Mouse (Mus musculus) embryonic facial prominence, embryonic 13.5 days (tissue): ENCODE data around the gene Asprv1. TPM values are rescaled to one million over a fixed set of nuclear protein-coding genes. Genes with fewer than 3 reads are reported as not detected.

Experiments
- ATAC-seq: fragments of 200-750 bp; cut with Nextera tagmentation; 2 replicates; pipeline ENCODE4 v1.8.0; 2017; ENCODE audit warnings: low read depth; ENCODE audit not compliant: insufficient number of reproducible peaks, insufficient read depth, low FRiP score, low TSS enrichment
- H3K27ac ChIP-seq: fragments of 300-500 bp; sonication (generic); 2 replicates; pipeline ENCODE4 v1.5.1; 2015; ENCODE audit warnings: moderate library complexity, mild to moderate bottlenecking, inconsistent platforms
- H3K27me3 ChIP-seq: fragments of 300-500 bp; sonication (generic); 2 replicates; pipeline ENCODE4 v1.6.1; 2015; ENCODE audit warnings: mild to moderate bottlenecking, inconsistent platforms
- H3K36me3 ChIP-seq: fragments of 300-500 bp; sonication (generic); 2 replicates; pipeline ENCODE4 v1.6.1; 2015; ENCODE audit warnings: mild to moderate bottlenecking, inconsistent platforms
- H3K4me1 ChIP-seq: fragments of 300-500 bp; sonication (generic); 2 replicates; pipeline ENCODE4 v1.6.1; 2015; ENCODE audit warnings: inconsistent platforms
- H3K4me2 ChIP-seq: fragments of 300-500 bp; sonication (generic); 2 replicates; pipeline ENCODE4 v1.6.1; 2015; ENCODE audit warnings: moderate library complexity, mild to moderate bottlenecking, inconsistent platforms
- H3K4me3 ChIP-seq: fragments of 300-500 bp; sonication (generic); 2 replicates; pipeline ENCODE4 v1.5.1; 2015; ENCODE audit warnings: mild to moderate bottlenecking, inconsistent platforms
- H3K9ac ChIP-seq: fragments of 300-500 bp; sonication (generic); 2 replicates; pipeline ENCODE4 v1.6.1; 2015; ENCODE audit warnings: mild to moderate bottlenecking, inconsistent platforms
- H3K9me3 ChIP-seq: fragments of 300-500 bp; sonication (generic); 2 replicates; pipeline ENCODE4 v1.6.1; 2016; ENCODE audit warnings: inconsistent platforms
- WGBS: fragments of 180-500 bp; shearing (Covaris S2); methylation state at CpG from one replicate; pipeline ENCODE4 v1.1.7; 2015; ENCODE audit warnings: mixed read lengths; 5-methylcytosine and 5-hydroxymethylcytosine counted together
- polyA plus RNA-seq: library from polyadenylated mRNA; unstranded; fragments of >200 nt; fragmentation: Nextera tagmentation; extraction: Ambion mirVana; gene quantifications from 2 replicates; pipeline ENCODE4 v1.2.1, GENCODE M21; 2015

Asprv1 gene
- polyA plus RNA-seq, 1 experiment from 2014 or later, result 13.4 TPM

DNA sequence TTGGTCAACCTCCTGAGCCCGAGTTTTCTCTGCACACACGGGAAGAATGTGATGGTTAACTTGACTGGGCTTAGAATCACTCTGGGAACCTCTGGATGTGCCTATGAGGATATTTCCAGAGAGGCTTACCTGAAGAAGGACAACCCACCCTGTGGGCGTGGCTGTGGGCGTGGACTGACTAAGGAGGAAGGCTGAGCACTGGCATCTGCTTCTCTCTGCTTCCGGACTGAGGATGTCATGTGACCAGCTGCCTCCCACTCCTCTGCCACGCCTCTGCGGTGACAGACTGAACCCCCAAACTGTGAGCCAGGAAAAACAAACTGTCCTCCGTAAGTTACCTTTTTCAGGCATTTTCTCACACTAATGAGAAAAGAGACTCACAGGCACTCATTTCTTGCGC is 33.3 kb upstream of the Asprv1 start:
- no peak for ATAC-seq

DNA sequence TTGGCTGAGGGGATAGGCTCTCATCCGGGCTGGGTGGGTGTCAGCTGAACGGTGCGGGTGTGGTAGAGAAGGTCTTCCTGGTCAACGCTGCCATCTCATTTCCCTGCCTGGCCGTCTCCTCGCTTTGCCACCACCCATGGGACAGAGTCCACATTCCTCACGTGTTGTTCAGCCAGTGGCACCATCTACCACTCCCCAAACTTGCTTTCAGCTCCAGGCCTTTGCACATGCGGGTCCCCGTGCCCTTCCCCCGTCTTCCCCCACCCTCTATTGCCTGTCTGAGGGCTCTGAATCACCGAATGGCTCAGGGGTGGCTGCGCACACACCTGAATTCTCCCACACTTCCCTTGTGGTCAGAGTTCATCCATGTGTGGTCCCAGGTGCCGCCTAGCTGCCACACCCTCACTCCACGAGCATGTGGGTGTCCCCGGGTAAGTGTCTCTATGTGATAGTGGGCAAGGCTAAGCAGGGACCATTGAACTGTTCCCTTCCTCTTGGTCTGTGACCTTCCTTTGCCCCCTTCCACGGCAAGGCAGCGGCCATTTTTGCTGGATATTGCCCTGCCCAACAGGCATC is 32.0 kb upstream of the Asprv1 start:
- H3K27ac ChIP-seq, result no peak overlapping the region
- no peak overlapping the region for H3K4me3 ChIP-seq
- WGBS, result 82% methylated on average over 17 of the region's 17 CpGs
- no peaks in the 10 kb centered on the region for H3K36me3 ChIP-seq
- H3K4me2 ChIP-seq, result no peak overlapping the region
- H3K9ac ChIP-seq, result no peak overlapping the region
- H3K4me1 ChIP-seq, result peaks cover 15% of the 10 kb centered on the region
- H3K9me3 ChIP-seq, result no peaks in the 10 kb centered on the region
- ATAC-seq, result no peak
- no peaks in the 10 kb centered on the region for H3K27me3 ChIP-seq

More for the DNA sequence above, 33.3 kb upstream of the Asprv1 start:
- Histone ChIP-seq H3K9ac (no peak overlapping the region), H3K36me3 (no peaks in the 10 kb centered on the region), H3K4me1 (peaks cover 8% of the 10 kb centered on the region), H3K4me3 (peak overlapping the region; percentile 11), H3K4me2 (peak overlapping the region; percentile 7), H3K27me3 (no peaks in the 10 kb centered on the region), H3K9me3 (no peaks in the 10 kb centered on the region), H3K27ac (no peak overlapping the region)
- 14% methylated on average over 9 of the region's 9 CpGs for WGBS

DNA sequence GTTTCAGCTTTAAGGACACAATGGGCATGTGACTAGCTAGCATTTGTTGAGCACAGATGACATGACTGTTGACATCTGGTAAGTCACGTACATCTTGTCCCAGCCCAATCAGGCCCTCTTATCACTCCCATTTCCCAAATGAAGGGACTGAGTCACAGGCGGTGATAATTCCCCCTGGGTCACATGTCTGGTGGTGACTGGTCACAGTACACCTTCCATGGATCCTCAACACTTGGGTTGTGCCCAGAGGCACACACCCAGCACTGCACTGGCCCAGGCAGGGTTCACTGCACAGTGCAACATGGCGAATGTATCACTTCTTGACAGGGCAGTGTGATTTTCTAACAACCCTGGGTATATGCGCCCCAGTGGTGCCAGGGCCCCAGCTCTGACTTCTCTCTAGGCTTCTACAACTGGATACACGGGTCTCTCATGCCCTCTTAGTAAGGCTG is 29.2 kb upstream of the Asprv1 start:
- H3K27ac ChIP-seq, result no peak overlapping the region
- WGBS, result 71% methylated on average over 5 of the region's 5 CpGs
- no peak for ATAC-seq

DNA sequence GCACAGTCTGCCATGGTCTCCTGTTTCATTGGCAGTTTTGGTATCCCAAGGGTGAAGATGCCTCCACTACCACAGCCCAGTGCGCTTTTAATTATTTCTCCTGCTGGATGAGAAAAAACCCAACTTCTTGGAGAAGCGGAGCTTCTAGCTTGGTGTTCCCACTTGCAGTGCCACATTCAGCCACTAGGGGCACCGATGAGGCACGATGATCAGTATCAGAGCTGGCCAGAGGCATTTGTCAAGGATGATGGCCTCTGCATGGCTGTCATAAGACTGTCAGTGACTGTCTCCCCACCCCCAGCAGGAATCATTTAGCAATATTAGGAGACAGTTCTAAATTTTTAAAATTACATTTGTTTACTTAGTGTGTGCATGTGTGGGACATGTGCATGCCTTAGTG is 28.8 kb upstream of the Asprv1 start:
- WGBS, result 18% methylated on average over 4 of the region's 4 CpGs
- Histone ChIP-seq H3K27me3 (no peaks in the 10 kb centered on the region), H3K4me1 (peaks cover 15% of the 10 kb centered on the region), H3K9me3 (no peaks in the 10 kb centered on the region), H3K4me3 (no peak overlapping the region), H3K4me2 (no peak overlapping the region), H3K9ac (no peak overlapping the region), H3K36me3 (no peaks in the 10 kb centered on the region), H3K27ac (peak overlapping the region; percentile 66)
- ATAC-seq, result no peak

More for the DNA sequence above, 29.2 kb upstream of the Asprv1 start:
- Histone ChIP-seq H3K9me3 (no peaks in the 10 kb centered on the region), H3K4me2 (no peak overlapping the region), H3K9ac (no peak overlapping the region), H3K27me3 (no peaks in the 10 kb centered on the region), H3K4me1 (peaks cover 15% of the 10 kb centered on the region), H3K36me3 (no peaks in the 10 kb centered on the region), H3K4me3 (no peak overlapping the region)

DNA sequence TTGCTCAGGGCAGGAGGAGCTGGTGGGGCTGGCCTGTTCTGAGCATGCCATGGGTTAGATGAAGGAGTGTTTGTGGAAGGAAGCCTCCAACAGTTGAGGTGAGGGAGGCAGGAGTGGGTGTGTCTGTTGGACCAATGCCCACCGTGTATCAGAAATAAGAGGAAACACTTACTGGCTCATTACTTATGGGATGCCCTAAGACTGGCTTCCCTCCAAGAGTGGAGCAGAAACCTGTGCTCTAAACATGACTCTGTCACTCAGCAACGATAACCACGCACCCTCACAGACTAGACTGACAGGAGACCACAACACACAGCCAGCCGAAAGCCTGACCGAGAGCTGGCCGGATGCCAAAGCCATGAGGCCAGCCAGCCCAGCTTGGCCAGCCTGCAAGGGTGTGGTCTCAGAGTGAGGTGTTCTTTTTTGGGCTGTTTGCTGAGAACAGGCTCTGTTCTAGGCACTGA is 28.0 kb upstream of the Asprv1 start:
- no peaks in the 10 kb centered on the region for H3K9me3 ChIP-seq
- no peak overlapping the region for H3K4me2 ChIP-seq
- H3K27me3 ChIP-seq, result no peaks in the 10 kb centered on the region
- H3K4me3 ChIP-seq, result no peak overlapping the region
- no peak overlapping the region for H3K9ac ChIP-seq
- WGBS, result 47% methylated on average over 6 of the region's 6 CpGs
- peak; percentile 73; the same call in 1 of the 2 replicates for ATAC-seq
- peaks cover 15% of the 10 kb centered on the region for H3K4me1 ChIP-seq
- H3K27ac ChIP-seq, result peak overlapping the region; percentile 66
- no peaks in the 10 kb centered on the region for H3K36me3 ChIP-seq

DNA sequence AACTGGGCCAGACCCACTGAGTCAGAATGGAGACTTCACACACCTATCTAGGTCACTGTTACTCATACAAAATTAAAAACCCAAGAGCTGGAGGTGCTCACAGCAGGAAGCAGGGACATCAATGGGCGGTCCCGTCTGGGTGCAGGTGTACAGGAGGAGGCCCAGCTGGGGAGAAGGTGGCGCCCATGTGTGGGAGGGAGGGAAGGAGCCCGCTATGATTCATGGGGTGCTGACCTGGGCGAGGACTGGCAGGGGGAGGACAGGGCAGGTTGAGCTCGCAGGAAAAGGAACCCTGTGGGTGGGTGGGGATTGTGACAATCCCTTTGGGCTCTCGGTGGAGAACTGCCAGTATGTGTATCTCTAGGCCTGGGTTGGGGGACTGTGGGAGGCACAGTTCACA is 22.7 kb upstream of the Asprv1 start:
- Histone ChIP-seq H3K4me1 (peaks cover 2% of the 10 kb centered on the region), H3K4me2 (no peak overlapping the region), H3K9me3 (no peaks in the 10 kb centered on the region), H3K27me3 (no peaks in the 10 kb centered on the region), H3K36me3 (no peaks in the 10 kb centered on the region), H3K9ac (no peak overlapping the region), H3K4me3 (no peak overlapping the region), H3K27ac (no peak overlapping the region)
- WGBS, result 65% methylated on average over 7 of the region's 7 CpGs
- ATAC-seq, result no peak

DNA sequence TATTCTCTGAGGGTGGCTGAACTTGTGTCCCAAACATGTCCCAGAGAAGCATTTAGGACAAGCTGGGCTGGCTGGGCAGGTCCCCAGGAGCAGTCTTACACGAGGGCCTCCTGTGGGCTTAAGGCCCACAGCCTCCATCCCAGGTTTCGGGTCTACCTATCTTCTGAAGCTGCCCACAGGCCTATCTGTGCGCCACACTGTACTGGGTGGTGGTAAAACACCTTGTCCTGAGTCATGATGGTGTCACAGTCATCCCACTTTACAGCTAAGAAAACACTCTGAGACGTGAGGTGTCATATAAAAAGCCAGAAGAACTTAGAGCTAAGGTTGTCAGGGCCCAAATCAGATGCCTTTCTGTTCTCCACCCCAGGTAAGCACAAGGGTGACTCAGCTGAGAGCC is 21.7 kb upstream of the Asprv1 start:
- 78% methylated on average over 4 of the region's 4 CpGs for WGBS
- no peaks in the 10 kb centered on the region for H3K36me3 ChIP-seq

DNA sequence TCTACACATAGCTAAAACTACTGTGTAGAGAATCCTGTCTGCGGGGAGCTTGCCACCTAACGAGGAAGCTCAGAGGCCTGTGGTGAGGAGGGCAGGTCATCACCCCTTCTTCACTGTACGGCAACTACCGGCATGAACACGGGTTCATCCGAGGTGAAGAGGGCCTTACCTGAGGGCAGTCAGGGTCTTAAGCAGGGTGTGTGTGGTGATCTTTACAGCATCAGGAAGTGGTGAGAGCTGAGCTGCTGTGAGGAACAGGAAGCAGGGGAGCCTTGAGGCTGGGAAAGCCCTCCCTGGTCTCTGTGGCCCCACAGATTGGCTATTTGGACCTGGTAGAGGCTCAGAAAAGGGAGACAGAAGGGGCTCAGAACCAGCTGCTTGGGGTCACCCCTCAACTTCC is 20.5 kb upstream of the Asprv1 start:
- Histone ChIP-seq H3K4me1 (no peaks in the 10 kb centered on the region), H3K36me3 (no peaks in the 10 kb centered on the region), H3K27ac (no peak overlapping the region), H3K4me2 (no peak overlapping the region), H3K9me3 (no peaks in the 10 kb centered on the region), H3K27me3 (no peaks in the 10 kb centered on the region), H3K4me3 (no peak overlapping the region), H3K9ac (no peak overlapping the region)
- WGBS, result 77% methylated on average over 6 of the region's 6 CpGs
- no peak for ATAC-seq

More for the DNA sequence above, 21.7 kb upstream of the Asprv1 start:
- no peak for ATAC-seq
- no peak overlapping the region for H3K4me2 ChIP-seq
- no peaks in the 10 kb centered on the region for H3K9me3 ChIP-seq
- H3K4me3 ChIP-seq, result no peak overlapping the region
- H3K27me3 ChIP-seq, result no peaks in the 10 kb centered on the region
- H3K4me1 ChIP-seq, result no peaks in the 10 kb centered on the region
- H3K27ac ChIP-seq, result no peak overlapping the region
- H3K9ac ChIP-seq, result no peak overlapping the region

DNA sequence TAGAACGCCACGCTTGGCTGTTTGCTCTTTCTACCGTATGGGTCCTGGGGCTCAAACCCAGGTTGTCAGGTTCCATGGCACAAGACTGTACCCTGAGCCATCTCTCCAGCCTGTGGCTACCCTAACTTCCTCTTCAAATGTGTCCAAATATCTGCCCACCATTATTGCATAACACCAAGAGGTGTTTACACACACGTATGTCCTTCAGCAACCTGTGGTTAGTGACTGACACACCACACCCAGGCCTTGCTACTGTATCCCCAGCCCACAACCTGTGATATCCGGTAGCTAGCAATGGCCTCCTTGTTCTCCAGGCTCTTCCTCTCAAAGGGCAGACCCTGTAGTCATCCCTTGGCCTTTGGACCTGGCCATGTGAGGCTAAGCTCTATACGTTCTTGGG is 18.7 kb upstream of the Asprv1 start:
- WGBS, result 88% methylated on average over 6 of the region's 6 CpGs
- H3K27me3 ChIP-seq, result no peaks in the 10 kb centered on the region
- no peak overlapping the region for H3K27ac ChIP-seq
- no peak overlapping the region for H3K4me2 ChIP-seq
- H3K4me1 ChIP-seq, result no peaks in the 10 kb centered on the region
- H3K4me3 ChIP-seq, result no peak overlapping the region
- H3K9me3 ChIP-seq, result no peaks in the 10 kb centered on the region
- H3K36me3 ChIP-seq, result no peaks in the 10 kb centered on the region
- H3K9ac ChIP-seq, result no peak overlapping the region
- ATAC-seq, result no peak

DNA sequence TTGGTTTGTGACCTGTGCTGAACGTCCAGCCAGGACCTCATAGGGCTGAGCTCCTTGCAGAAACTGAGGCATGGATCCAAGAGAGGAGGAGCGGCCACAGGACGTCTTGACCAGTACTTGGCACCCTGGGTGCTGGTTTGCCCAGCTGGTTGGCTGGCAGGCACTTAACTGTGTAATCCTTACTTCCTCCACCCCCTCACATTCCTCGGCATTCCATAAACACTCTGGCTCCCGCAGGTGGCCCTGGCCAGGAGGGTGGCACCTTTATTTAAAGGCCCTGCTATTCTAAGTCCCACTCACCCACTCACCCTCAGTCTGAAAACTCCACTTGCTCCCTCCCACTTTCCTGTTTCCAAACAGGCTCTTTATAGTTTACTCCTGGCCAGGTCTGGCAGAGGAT is 17.2 kb upstream of the Asprv1 start:
- Histone ChIP-seq H3K9ac (no peak overlapping the region), H3K27ac (no peak overlapping the region), H3K9me3 (no peaks in the 10 kb centered on the region), H3K27me3 (no peaks in the 10 kb centered on the region), H3K4me1 (no peaks in the 10 kb centered on the region), H3K4me2 (no peak overlapping the region), H3K36me3 (no peaks in the 10 kb centered on the region), H3K4me3 (no peak overlapping the region)
- 55% methylated on average over 5 of the region's 5 CpGs for WGBS
- ATAC-seq, result no peak

DNA sequence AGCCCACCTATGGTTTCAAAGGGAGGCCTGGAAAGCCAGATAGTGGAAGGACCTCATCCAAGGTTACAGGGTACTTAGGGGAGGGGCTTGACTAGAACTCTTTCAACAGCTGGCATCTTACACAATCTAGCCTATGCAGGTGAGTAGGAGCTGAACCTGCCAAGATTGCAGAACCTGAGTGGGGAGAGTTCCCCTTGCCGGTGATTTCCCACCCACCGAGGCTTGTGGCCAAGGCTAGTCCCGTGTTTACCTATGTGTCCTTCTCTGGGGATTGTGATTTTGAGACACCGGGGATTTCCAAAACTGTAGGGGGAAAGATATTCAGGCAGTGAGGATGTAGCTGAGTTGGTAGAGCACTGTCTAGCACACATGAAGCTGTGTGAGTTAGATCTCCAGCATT is 12.7 kb upstream of the Asprv1 start:
- no peaks in the 10 kb centered on the region for H3K9me3 ChIP-seq
- no peaks in the 10 kb centered on the region for H3K36me3 ChIP-seq
- H3K4me3 ChIP-seq, result no peak overlapping the region
- H3K4me2 ChIP-seq, result no peak overlapping the region
- no peaks in the 10 kb centered on the region for H3K27me3 ChIP-seq
- no peak overlapping the region for H3K27ac ChIP-seq
- H3K9ac ChIP-seq, result no peak overlapping the region
- H3K4me1 ChIP-seq, result no peaks in the 10 kb centered on the region
- no peak for ATAC-seq
- WGBS, result 81% methylated on average over 4 of the region's 4 CpGs

DNA sequence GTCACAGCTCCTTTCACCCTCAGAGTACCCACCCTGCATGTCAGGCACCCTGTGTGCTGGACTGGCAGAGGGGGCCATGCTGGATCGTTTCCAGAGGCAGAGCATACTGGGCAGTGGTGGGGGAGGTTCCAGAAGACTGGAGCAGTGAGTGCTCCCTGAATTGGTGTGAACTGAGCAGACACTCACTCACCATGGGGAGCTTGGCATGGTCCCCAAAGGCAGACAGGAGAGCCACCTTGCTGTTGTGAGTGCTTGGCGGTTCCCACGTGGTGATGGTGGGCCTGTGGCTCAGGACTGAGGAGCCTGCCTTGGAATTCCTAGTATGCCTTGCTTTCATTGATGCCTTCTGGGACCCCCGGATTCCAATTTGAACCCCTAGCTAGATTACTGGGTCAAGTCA is 4.8 kb upstream of the Asprv1 start:
- no peak for ATAC-seq
- Histone ChIP-seq H3K27me3 (no peaks in the 10 kb centered on the region), H3K9ac (no peak overlapping the region), H3K4me3 (no peak overlapping the region), H3K4me1 (peaks cover 13% of the 10 kb centered on the region), H3K4me2 (no peak overlapping the region), H3K36me3 (no peaks in the 10 kb centered on the region), H3K27ac (no peak overlapping the region), H3K9me3 (no peaks in the 10 kb centered on the region)
- WGBS, result 80% methylated on average over 4 of the region's 4 CpGs
